Mouse (Mus musculus) myocyte (in vitro differentiated cells): ENCODE results near the gene Cd248.

Experiments
- MAX ChIP-seq: IDR thresholded peaks from one replicate; pipeline ENCODE4 v1.6.1; 2011; ENCODE audit warnings: low read depth, mild to moderate bottlenecking, control low read depth
- MYOD1 ChIP-seq, 3 experiments: IDR thresholded peaks; one replicate each; pipeline ENCODE4 v1.6.1; 2011; ENCODE audit warnings: control low read depth in 2 of 3, low read depth in 2 of 3, mild to moderate bottlenecking in 2 of 3, moderate library complexity in 1 of 3; ENCODE audit not compliant: insufficient read length in 2 of 3, control insufficient read depth in 1 of 3
- MYOG ChIP-seq, 3 experiments: IDR thresholded peaks; one replicate each; pipeline ENCODE4 v1.6.1; 2011; ENCODE audit warnings: control low read depth in 2 of 3, low read depth in 2 of 3, mild to moderate bottlenecking in 2 of 3; ENCODE audit not compliant: insufficient read length in 2 of 3, control insufficient read depth in 1 of 3, insufficient read depth in 1 of 3
- POLR2A ChIP-seq: IDR thresholded peaks from one replicate; pipeline ENCODE4 v1.6.1; 2011; ENCODE audit warnings: low read depth, mild to moderate bottlenecking, control low read depth, moderate library complexity; ENCODE audit not compliant: insufficient read length
- POLR2AphosphoS2 ChIP-seq: IDR thresholded peaks from one replicate; pipeline ENCODE4 v1.6.1; 2011; ENCODE audit warnings: low read depth, control low read depth; ENCODE audit not compliant: insufficient read length
- TCF12 ChIP-seq: IDR thresholded peaks from one replicate; pipeline ENCODE4 v1.6.1; 2011; ENCODE audit warnings: mild to moderate bottlenecking, control low read depth; ENCODE audit not compliant: poor library complexity, insufficient read depth, severe bottlenecking
- TCF3 ChIP-seq: IDR thresholded peaks from one replicate; pipeline ENCODE4 v1.6.1; 2011; ENCODE audit warnings: low read depth, control low read depth; ENCODE audit not compliant: insufficient read length
- USF1 ChIP-seq: IDR thresholded peaks from one replicate; pipeline ENCODE4 v1.6.1; 2011; ENCODE audit warnings: low read depth, mild to moderate bottlenecking, control low read depth, moderate library complexity

- no peak for TF ChIP-seq MAX
- TF ChIP-seq POLR2A = no peak
- no peak for TF ChIP-seq MYOG (IDR thresholded peaks at IDR 0.05; ENCODE audit: control insufficient read depth in 1 of 3, insufficient read depth in 1 of 3, insufficient read length in 2 of 3, low read depth in 2 of 3)
- no peak for TF ChIP-seq TCF12
- no peak for TF ChIP-seq MYOD1 (IDR thresholded peaks at IDR 0.05; ENCODE audit: control insufficient read depth in 1 of 3, insufficient read length in 2 of 3, low read depth in 2 of 3)
- no peak for TF ChIP-seq POLR2AphosphoS2
- no peak for TF ChIP-seq USF1
- TF ChIP-seq TCF3 = no peak
Observed at GRCm38 (mm10) chr19:5093481-5094242, 25.8 kb downstream of the Cd248 start.
